Mouse (Mus musculus) heart, embryonic 13.5 days (tissue): ENCODE measurements at regions not wholly inside any gene's neighbourhood (a gene's known extent, or its start where the extent isn't known, plus 50 kb on each side); places are given as distances from the start of the nearest gene placed in this dataset.

Experiments used
- ATAC-seq: fragments of 200-750 bp; cut with Nextera tagmentation; 2 replicates; pipeline ENCODE4 v1.8.0; 2017; ENCODE audit warnings: moderate TSS enrichment; ENCODE audit not compliant: insufficient number of reproducible peaks, low FRiP score, low TSS enrichment; ENCODE audit errors: extremely low read depth
- H3K27ac ChIP-seq: fragments of 300-500 bp; sonication (generic); replicated peaks from 2 replicates; pipeline ENCODE4 v1.5.1; 2015; ENCODE audit warnings: moderate library complexity, mild to moderate bottlenecking, inconsistent platforms
- H3K27me3 ChIP-seq: fragments of 300-500 bp; sonication (generic); replicated peaks from 2 replicates; pipeline ENCODE4 v1.6.1; 2015; ENCODE audit warnings: mild to moderate bottlenecking, inconsistent platforms
- H3K36me3 ChIP-seq: fragments of 300-500 bp; sonication (generic); 2 replicates; pipeline ENCODE4 v1.6.1; 2015; ENCODE audit warnings: mild to moderate bottlenecking, inconsistent platforms
- H3K4me1 ChIP-seq: fragments of 300-500 bp; sonication (generic); 2 replicates; pipeline ENCODE4 v1.6.1; 2015; ENCODE audit warnings: inconsistent platforms
- H3K4me2 ChIP-seq: fragments of 300-500 bp; sonication (generic); 2 replicates; pipeline ENCODE4 v1.6.1; 2015; ENCODE audit warnings: inconsistent platforms, mild to moderate bottlenecking, moderate library complexity
- H3K4me3 ChIP-seq: fragments of 300-500 bp; sonication (generic); 2 replicates; pipeline ENCODE4 v1.5.1; 2015; ENCODE audit warnings: moderate library complexity, mild to moderate bottlenecking, inconsistent platforms
- H3K9ac ChIP-seq: fragments of 300-500 bp; sonication (generic); 2 replicates; pipeline ENCODE4 v1.6.1; 2015; ENCODE audit warnings: inconsistent platforms, mild to moderate bottlenecking, moderate library complexity
- H3K9me3 ChIP-seq: fragments of 300-500 bp; sonication (generic); 2 replicates; pipeline ENCODE4 v1.6.1; 2016; ENCODE audit warnings: inconsistent platforms
- WGBS: fragments of 180-500 bp; shearing (Covaris S2); methylation state at CpG from one replicate; pipeline ENCODE4 v1.1.7; 2015; ENCODE audit warnings: mixed read lengths; 5-methylcytosine and 5-hydroxymethylcytosine counted together

DNA sequence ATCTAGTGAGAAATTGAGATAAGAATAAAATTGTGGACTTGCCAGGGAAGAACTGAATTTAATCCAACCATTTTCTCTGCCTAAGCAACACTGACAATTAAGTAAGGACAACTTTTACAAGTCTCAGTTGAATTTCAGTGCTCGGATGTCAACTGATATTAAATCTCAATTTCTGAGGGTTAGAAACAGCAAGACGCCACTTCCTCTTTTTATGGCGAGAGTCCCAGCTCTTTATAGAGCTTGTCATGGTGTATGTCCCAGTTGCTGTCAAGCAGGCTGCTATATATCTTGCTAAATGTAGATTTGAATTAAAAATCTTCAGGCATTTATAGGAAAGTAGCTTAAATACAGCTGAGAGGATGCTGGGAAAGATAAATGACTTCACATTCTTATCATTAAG, 697.8 kb upstream of the Got2 start:
- no peak overlapping the region for H3K4me2 ChIP-seq
- 59% methylated on average over 3 of the region's 3 CpGs for WGBS
- no peak for ATAC-seq

DNA sequence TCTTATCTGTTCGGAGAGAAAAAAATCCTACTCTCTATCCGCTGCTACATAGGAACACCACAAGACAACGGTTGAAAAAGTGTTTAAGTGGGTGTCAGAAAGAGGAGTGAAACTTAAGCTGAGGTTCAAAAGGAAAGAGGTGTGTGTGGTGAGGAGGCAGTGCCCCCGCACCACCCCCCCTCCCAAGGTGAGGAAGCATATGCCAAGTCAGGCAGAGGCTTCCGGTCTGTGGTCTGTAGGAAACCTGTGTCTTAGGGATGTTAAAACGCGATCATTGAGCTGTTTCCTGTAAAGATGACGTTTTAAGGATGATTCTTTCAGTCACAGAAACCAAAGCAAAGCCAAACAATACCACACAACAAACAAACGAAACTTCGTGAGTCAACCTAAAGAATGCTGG, 664.2 kb upstream of the Got2 start:
- Histone ChIP-seq H3K9me3 (no peaks in the 10 kb centered on the region), H3K4me3 (no peak overlapping the region), H3K27ac (no peak overlapping the region), H3K9ac (no peak overlapping the region), H3K4me2 (no peak overlapping the region), H3K36me3 (no peaks in the 10 kb centered on the region), H3K27me3 (no peaks in the 10 kb centered on the region), H3K4me1 (peaks cover 6% of the 10 kb centered on the region)
- WGBS: 62% methylated on average over 10 of the region's 10 CpGs
- no peak for ATAC-seq

More for the DNA sequence above, 697.8 kb upstream of the Got2 start:
- no peak overlapping the region for H3K27ac ChIP-seq
- H3K4me3 ChIP-seq: no peak overlapping the region
- no peaks in the 10 kb centered on the region for H3K4me1 ChIP-seq
- H3K9ac ChIP-seq: no peak overlapping the region
- H3K36me3 ChIP-seq: no peaks in the 10 kb centered on the region
- no peaks in the 10 kb centered on the region for H3K27me3 ChIP-seq
- H3K9me3 ChIP-seq: no peaks in the 10 kb centered on the region

DNA sequence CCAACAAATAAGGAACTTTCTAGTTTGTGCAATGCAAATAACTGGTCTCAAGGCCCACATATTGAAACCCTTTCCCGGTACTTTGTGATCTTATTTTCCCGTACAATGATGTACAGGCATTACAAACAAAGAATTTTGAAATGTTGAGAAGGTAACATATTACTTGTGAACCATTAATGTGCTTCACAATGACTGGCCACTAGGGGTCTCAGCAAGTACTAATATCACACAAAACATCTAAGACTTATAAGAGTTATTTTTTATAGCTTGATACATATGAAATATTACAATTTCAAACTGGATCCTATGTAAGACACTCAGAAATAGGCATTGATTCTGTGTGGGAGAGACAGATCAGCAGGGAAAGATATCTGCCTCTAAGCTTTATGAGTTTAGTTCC, 662.1 kb upstream of the Got2 start:
- H3K4me3 ChIP-seq: no peak overlapping the region
- no peak overlapping the region for H3K27ac ChIP-seq
- no peak overlapping the region for H3K4me2 ChIP-seq
- no peak overlapping the region for H3K9ac ChIP-seq
- no peak for ATAC-seq
- no peaks in the 10 kb centered on the region for H3K36me3 ChIP-seq
- whole genome bisulfite sequencing: 72% methylated on average over 2 of the region's 2 CpGs
- H3K27me3 ChIP-seq: no peaks in the 10 kb centered on the region
- no peaks in the 10 kb centered on the region for H3K9me3 ChIP-seq
- H3K4me1 ChIP-seq: peaks cover 6% of the 10 kb centered on the region

DNA sequence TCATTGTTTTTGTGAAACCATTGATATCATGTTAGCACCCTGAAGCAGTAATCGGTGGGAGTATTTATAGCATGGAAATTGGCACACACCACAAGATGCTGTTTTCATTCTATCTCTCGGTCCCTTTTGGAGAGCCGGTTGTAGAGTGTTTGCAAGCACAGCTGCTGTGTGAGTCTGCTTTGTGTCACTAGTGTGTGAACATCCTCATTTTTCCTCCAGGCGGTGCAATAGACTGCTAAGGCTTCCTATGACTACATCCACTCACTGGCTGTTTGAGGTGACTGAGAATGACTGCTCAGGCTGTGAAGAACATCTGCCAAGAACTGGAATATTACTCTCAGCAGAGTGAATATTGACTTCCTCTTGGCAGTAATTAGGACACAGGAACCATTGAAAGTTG, 660.3 kb upstream of the Got2 start:
- H3K4me1 ChIP-seq: peaks cover 6% of the 10 kb centered on the region
- no peaks in the 10 kb centered on the region for H3K36me3 ChIP-seq
- H3K4me2 ChIP-seq: no peak overlapping the region
- H3K9me3 ChIP-seq: no peaks in the 10 kb centered on the region
- no peak for ATAC-seq
- no peak overlapping the region for H3K9ac ChIP-seq
- H3K27me3 ChIP-seq: no peaks in the 10 kb centered on the region
- H3K27ac ChIP-seq: no peak overlapping the region
- H3K4me3 ChIP-seq: no peak overlapping the region
- WGBS: 39% methylated on average over 4 of the region's 4 CpGs

DNA sequence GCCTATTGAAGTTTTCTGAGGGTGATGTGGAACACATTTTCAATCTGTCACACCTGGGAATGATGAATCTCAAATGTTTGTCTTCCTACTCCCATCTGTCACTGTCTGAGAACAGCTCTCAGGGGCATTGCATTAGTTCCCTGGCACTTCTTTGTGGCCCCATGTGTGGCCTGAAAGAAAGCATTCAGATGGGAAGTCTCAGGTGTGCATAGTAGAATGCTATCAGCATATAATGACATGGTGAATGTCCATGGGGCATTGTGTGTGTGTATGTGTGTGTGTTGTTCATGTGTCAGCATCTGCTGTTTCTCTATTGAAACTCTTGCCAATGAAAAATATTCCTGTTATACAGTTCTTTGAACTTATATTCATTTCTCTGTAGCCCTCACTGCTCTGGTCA, 659.8 kb upstream of the Got2 start:
- no peak overlapping the region for H3K4me3 ChIP-seq
- no peak overlapping the region for H3K27ac ChIP-seq
- no peak for ATAC-seq
- H3K27me3 ChIP-seq: no peaks in the 10 kb centered on the region
- no peaks in the 10 kb centered on the region for H3K36me3 ChIP-seq
- H3K4me2 ChIP-seq: no peak overlapping the region
- H3K9ac ChIP-seq: no peak overlapping the region
- no peaks in the 10 kb centered on the region for H3K9me3 ChIP-seq
- H3K4me1 ChIP-seq: peaks cover 6% of the 10 kb centered on the region

DNA sequence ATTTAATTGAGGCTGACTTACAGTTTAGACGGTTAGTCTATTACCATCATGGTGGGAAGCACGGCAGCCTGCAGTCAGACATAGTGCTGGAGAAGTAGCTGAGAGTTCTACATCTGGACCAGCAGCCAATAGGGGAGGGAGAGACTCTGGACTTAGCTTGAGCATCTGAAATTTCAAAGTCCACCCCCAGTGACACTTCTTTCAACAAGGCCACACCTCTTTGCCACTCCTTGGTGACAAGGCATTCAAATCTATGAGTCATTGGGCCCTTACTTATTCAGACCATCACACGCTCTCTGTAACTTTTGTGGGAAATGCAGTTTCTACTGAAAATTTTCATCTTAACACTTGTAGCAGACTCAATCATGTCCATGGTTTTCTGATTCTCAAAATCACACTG, 653.9 kb upstream of the Got2 start:
- Histone ChIP-seq H3K9me3 (no peaks in the 10 kb centered on the region), H3K27ac (no peak overlapping the region), H3K9ac (no peak overlapping the region), H3K36me3 (no peaks in the 10 kb centered on the region), H3K4me3 (no peak overlapping the region), H3K27me3 (no peaks in the 10 kb centered on the region), H3K4me2 (no peak overlapping the region), H3K4me1 (no peaks in the 10 kb centered on the region)
- 90% methylated on average over 3 of the region's 3 CpGs for WGBS
- no peak for ATAC-seq

DNA sequence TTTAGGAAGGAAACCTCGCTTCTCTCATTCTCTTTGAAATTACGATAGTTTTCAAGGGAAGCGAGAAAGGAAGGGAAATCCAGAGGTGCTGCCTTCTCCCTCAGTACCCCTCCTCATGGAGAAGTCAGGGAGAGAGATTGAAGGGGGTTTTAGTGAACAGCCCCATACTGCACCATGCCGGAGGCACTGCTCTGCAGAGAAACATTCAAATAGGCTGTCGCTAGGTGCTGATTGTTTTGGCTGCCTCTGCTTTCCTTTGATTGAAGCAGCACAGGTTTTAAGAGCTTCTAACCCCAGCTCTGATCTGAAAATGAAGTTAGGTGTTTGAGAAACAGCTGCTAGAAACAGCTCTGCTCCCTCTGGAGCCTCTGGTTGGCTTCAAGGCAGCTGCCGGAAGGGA, 610.5 kb upstream of the Got2 start:
- H3K4me2 ChIP-seq: no peak overlapping the region
- no peak overlapping the region for H3K4me3 ChIP-seq
- ATAC-seq: no peak
- no peaks in the 10 kb centered on the region for H3K9me3 ChIP-seq
- no peaks in the 10 kb centered on the region for H3K27me3 ChIP-seq
- 69% methylated on average over 6 of the region's 6 CpGs for WGBS
- H3K9ac ChIP-seq: no peak overlapping the region
- H3K27ac ChIP-seq: no peak overlapping the region
- H3K4me1 ChIP-seq: no peaks in the 10 kb centered on the region
- H3K36me3 ChIP-seq: no peaks in the 10 kb centered on the region

DNA sequence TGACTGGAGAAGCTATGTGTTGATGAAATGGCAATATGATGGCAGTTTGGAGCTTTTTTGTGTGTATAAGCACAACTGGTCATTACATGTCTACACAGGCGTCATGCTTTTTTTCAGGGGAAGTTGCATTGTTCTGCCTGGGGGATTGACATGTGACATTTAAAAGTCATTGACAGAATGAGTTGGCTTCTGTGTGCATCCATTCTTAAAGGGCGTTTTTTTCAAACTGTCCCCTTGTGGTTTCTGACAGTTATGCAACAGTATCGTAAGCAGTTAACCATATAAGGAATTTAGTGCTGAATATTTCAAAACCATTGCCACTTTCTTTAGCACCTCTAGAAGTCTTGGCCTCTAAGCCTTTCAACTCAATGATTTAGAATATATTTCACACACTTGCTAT, 607.1 kb upstream of the Got2 start:
- no peaks in the 10 kb centered on the region for H3K4me1 ChIP-seq
- H3K36me3 ChIP-seq: no peaks in the 10 kb centered on the region
- no peak overlapping the region for H3K4me3 ChIP-seq
- H3K4me2 ChIP-seq: no peak overlapping the region
- 0 out of 2 replicates have a peak, but pooled peaks cover 3% of the 10 kb centered on the region for H3K9me3 ChIP-seq
- no peak overlapping the region for H3K9ac ChIP-seq
- ATAC-seq: no peak
- no peak overlapping the region for H3K27ac ChIP-seq
- H3K27me3 ChIP-seq: no peaks in the 10 kb centered on the region
- 67% methylated on average over 3 of the region's 3 CpGs for WGBS

DNA sequence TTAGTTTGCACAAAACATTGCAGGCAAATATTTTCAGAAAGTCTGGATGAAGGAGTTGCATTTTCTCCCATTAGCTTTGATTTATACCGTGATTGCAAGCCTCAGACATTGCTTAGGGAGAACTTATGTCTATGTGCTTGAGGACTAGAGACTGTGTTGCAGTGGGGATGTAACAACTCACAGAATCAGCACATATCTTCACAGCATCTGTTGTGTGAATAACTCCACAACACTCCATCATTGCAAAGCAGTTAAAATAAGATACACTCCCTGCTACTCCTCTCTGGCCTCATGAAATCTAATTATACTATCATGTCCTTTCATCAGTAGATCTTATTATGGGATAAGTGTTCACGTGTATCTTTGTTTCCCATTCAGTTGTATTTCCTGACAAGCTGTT, 601.5 kb upstream of the Got2 start:
- Histone ChIP-seq H3K4me3 (no peak overlapping the region), H3K9me3 (0 out of 2 replicates have a peak, but pooled peaks cover 3% of the 10 kb centered on the region), H3K27me3 (no peaks in the 10 kb centered on the region), H3K4me2 (no peak overlapping the region), H3K36me3 (no peaks in the 10 kb centered on the region), H3K9ac (no peak overlapping the region), H3K27ac (no peak overlapping the region), H3K4me1 (no peaks in the 10 kb centered on the region)
- ATAC-seq: no peak
- WGBS: 57% methylated on average over 2 of the region's 2 CpGs

DNA sequence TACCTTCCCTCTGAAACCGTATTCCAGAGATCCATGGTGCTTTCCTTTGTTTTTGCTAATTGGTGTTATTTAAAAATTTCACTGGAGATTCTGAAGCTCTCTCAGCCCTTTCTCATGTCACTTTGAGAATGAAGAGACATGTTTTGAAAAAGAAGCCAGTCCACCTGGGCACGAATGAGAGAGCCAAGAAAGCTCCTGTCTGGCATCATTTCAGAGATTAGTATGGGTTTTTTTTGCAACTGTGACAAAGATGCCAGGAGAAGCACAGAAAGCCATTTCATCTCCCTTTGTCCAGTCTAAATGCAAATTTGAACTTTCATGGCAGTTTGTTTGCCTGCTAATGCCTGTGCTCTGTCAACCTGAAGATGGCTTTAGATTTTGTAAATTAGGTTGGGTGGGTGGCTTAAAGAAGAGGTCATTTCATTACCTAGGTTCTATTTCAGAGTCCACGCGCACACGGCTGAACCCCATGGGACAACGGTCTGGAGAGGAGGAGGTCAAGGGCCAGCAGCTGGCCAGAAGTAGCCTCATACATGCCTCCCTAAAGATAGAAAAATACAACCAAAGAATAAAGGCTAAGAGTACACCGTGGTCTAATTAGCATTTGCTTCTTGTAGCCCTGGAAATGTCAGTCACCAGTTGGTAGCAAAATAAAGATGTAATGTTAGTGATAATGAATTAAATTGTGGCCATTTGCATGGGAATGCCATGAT, 600.5 kb upstream of the Got2 start:
- Histone ChIP-seq H3K4me1 (no peaks in the 10 kb centered on the region), H3K9me3 (0 out of 2 replicates have a peak, but pooled peaks cover 3% of the 10 kb centered on the region), H3K36me3 (no peaks in the 10 kb centered on the region), H3K27me3 (no peaks in the 10 kb centered on the region), H3K9ac (no peak overlapping the region), H3K4me2 (no peak overlapping the region), H3K4me3 (no peak overlapping the region), H3K27ac (no peak overlapping the region)
- WGBS: 61% methylated on average over 7 of the region's 7 CpGs
- ATAC-seq: no peak

DNA sequence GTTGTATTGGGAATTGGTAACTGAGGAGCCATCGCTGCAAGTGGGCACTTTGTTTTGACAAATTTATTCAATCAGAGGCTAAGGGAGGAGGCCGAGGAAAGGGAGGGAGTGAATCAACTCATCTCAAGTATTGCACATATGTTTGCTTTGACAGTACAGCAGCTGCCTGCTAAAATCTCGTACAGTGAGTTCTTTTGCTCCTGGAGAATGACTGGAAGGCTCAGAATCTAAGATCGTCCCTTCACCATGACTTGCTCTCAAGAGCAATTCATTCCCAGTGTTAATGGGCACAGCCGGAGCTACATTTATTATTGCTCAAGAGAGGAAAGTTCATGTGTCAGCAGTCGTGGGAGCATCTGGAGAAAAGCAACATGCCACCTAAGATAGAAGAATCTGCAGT, 567.6 kb upstream of the Got2 start:
- ATAC-seq: no peak
- 42% methylated on average over 6 of the region's 6 CpGs for WGBS
- Histone ChIP-seq H3K9me3 (no peaks in the 10 kb centered on the region), H3K36me3 (no peaks in the 10 kb centered on the region), H3K27ac (no peak overlapping the region), H3K4me1 (no peaks in the 10 kb centered on the region), H3K27me3 (no peaks in the 10 kb centered on the region), H3K9ac (no peak overlapping the region), H3K4me3 (no peak overlapping the region), H3K4me2 (no peak overlapping the region)

DNA sequence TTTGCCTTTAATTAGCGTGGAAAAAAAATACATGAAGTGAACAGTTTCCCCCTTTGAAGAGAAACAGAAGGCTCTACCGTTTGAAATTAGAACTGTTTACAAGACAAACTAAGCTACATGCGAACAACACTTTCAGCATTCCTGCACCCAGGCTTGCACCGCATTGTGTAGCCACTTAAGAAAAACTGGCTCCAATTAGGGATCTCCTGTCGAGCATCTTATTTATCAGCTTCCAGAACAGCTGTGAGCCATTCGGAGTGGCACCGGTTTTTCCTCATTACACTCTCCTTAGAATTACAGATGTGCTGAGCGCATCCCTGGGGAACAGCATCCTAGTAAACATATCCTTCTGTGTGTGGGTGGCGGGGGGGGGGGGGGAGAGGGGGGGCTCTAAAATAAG, 567.0 kb upstream of the Got2 start:
- H3K9me3 ChIP-seq: no peaks in the 10 kb centered on the region
- H3K27ac ChIP-seq: no peak overlapping the region
- H3K4me1 ChIP-seq: no peaks in the 10 kb centered on the region
- WGBS: 35% methylated on average over 9 of the region's 9 CpGs
- H3K27me3 ChIP-seq: no peaks in the 10 kb centered on the region
- no peak overlapping the region; the same call in 1 of the 2 replicates for H3K4me2 ChIP-seq
- no peak for ATAC-seq
- H3K4me3 ChIP-seq: no peak overlapping the region
- no peaks in the 10 kb centered on the region for H3K36me3 ChIP-seq
- no peak overlapping the region for H3K9ac ChIP-seq
